Mouse (Mus musculus) gastrocnemius, postnatal 14 days (tissue): Measurements from ENCODE around the gene Foxb2. TPM values are rescaled to one million over a fixed set of nuclear protein-coding genes. Genes with fewer than 3 reads are reported as not detected.

Experiments used
- DNase-seq: peaks from one replicate; pipeline ENCODE4 v3.0.0; 2021; ENCODE audit warnings: mixed read lengths
- intact Hi-C: fragments of 180-260 bp; cut with DNase I; formaldehyde crosslinking; loops from one replicate; pipeline ENCODE4 v1.15.1; 2025; ENCODE audit warnings: low total_unique reads
- total RNA-seq, 2 experiments: library from RNA; stranded (reverse); gene quantifications; 2 replicates each; pipeline ENCODE4 v1.2.3; 2021

The Foxb2 gene
- total RNA-seq, 2 experiments from 2014 or later = not detected

DNA sequence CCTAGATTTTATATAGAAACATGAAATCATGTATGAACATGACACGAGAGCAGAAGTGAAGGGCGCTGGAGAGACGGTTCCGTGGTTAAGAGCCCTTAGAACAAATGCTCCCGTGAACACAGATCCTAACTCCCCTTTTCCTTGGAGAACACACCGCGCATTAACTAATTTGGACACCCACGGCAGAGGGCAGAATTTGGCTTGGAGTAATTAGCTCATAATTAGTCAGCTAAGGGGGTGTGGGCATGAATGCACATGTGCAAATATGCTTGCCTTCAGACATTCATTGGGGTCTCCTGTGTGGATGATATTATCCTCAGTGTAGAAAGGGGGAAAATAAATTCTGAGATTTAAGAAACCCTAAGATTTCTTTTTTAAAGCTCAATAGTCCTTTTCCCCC, 32.6 kb downstream of the Foxb2 start:
- DNase-seq = no peak
- intact Hi-C loops = no loop called here

- no peak for DNase-seq
- intact Hi-C loops = no loop called here
Observed at GRCm38 (mm10) chr19:16827657-16828056, 45.9 kb downstream of the Foxb2 start.

- intact Hi-C loops = no loop called here
- no peak for DNase-seq
Observed at GRCm38 (mm10) chr19:16825228-16825627, 48.4 kb downstream of the Foxb2 start.

Other genes starting within 250 kb of the Foxb2 start
- gene Vps13a, start 92.9 kb downstream of the Foxb2 start, total RNA-seq = 10 to 100 TPM; 11.8 to 12.9 TPM
- gene Prune2, start 82.3 kb upstream of the Foxb2 start, total RNA-seq = 1 to 10 TPM; 2.4 to 3.9 TPM